Mouse (Mus musculus): ENCODE data around the gene Fhod1.

DNA sequence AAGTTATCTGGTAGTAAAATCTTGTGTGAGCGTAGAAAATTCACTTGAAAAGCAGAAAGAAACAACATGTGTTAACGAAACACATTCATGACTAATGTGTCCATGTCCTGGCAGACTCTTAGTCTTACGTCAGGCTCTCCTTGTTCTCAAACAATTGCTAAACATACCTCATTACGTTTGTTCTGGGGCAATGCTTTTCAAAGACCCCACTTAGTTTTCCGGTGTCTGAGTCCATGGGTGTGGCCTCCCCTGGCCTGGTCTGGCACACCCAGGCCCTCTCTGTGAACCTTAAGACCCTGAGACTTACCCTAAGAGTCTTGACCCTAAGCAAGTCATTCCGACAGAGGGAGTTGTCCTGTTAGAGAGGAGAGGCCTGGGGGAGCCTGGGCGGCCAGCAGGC, 46.2 kb upstream of the Fhod1 start:
- TF ChIP-seq CTCF (IDR thresholded peaks at IDR 0.05; ENCODE audit: low read depth, low read length) (no peak), POLR2A (IDR thresholded peaks at IDR 0.05; ENCODE audit: borderline replicate concordance, low read depth, low read length) (no peak)
